Mouse (Mus musculus) midbrain, embryonic 12.5 days (tissue): ENCODE data around the gene Zfp777. TPM values are rescaled to one million over a fixed set of nuclear protein-coding genes. Genes with fewer than 3 reads are reported as not detected.

ENCODE experiments used
- microRNA-seq: library from miRNA; unstranded; fragments of <30 nt; microRNA quantifications from one replicate; pipeline ENCODE4, GENCODE M21; 2017
- polyA plus RNA-seq: library from polyadenylated mRNA; unstranded; fragments of >200 nt; fragmentation: Nextera tagmentation; extraction: Ambion mirVana; gene quantifications from 2 replicates; pipeline ENCODE4 v1.2.1, GENCODE M21; 2016

Gene Zfp777
- polyA plus RNA-seq, 1 experiment from 2014 or later: 11.7 TPM

Small RNA genes within 50 kb of the gene (microRNA-seq; reads per million reads assigned to microRNA genes)
- not detected for gene Gm24563

Other genes with a start within 250 kb of the Zfp777 start
- gene Pdia4, start 235.5 kb downstream of the Zfp777 start, polyA plus RNA-seq: 204 and 215 TPM in 2 replicates
- gene Zfp786, start 218.0 kb downstream of the Zfp777 start, polyA plus RNA-seq: 13.1 and 14.1 TPM in 2 replicates
- gene Zfp398, start 213.2 kb downstream of the Zfp777 start, polyA plus RNA-seq: 13.7 and 14.1 TPM in 2 replicates
- gene Zfp282, start 171.7 kb downstream of the Zfp777 start, polyA plus RNA-seq: 27.7 and 28.3 TPM in 2 replicates
- gene Zfp212, start 128.4 kb downstream of the Zfp777 start, polyA plus RNA-seq: 19.0 and 21.2 TPM in 2 replicates
- 9.5 and 10.7 TPM in 2 replicates for gene Zfp956, start 95.5 kb downstream of the Zfp777 start, polyA plus RNA-seq
- 29.4 and 29.6 TPM in 2 replicates for gene Zfp746, start 37.7 kb upstream of the Zfp777 start, polyA plus RNA-seq